Mouse (Mus musculus) hindlimb bud, embryonic 11.5 days (tissue): ENCODE results near the gene Gm10382.

Experiments
- DNase-seq: peaks from one replicate; pipeline ENCODE4 v3.0.0-alpha.2; 2012; ENCODE audit warnings: low read depth, low spot score; ENCODE audit errors: extremely low spot score

Gm10382 gene

GRCm38 (mm10) chr5:125389131-125389578 is at the start of gene Gm10382:
Gm10382 (plus strand) TSS chr5:125389322.
- no peak for DNase-seq

GRCm38 (mm10) chr5:125339851-125340531 is 49.1 kb upstream of the Gm10382 start:
- no peak for DNase-seq

- DNase-seq, result no peak
Measured at GRCm38 (mm10) chr5:125340547-125341262, 48.4 kb upstream of the Gm10382 start, which contains the start of gene Scarb1. Scarb1 (minus strand) TSS chr5:125341094.

GRCm38 (mm10) chr5:125341459-125342090 is 47.5 kb upstream of the Gm10382 start:
- no peak for DNase-seq

- DNase-seq, result no peak
Measured at GRCm38 (mm10) chr5:125344296-125344695, 44.8 kb upstream of the Gm10382 start.

- no peak for DNase-seq
Measured at GRCm38 (mm10) chr5:125348067-125348466, 41.1 kb upstream of the Gm10382 start.

- no peak for DNase-seq
Measured at GRCm38 (mm10) chr5:125348487-125348886, 40.6 kb upstream of the Gm10382 start.

- DNase-seq, result no peak
Measured at GRCm38 (mm10) chr5:125349391-125349790, 39.7 kb upstream of the Gm10382 start.

- DNase-seq, result no peak
Measured at GRCm38 (mm10) chr5:125351057-125351456, 38.1 kb upstream of the Gm10382 start.

GRCm38 (mm10) chr5:125351939-125352338 is 37.2 kb upstream of the Gm10382 start:
- no peak for DNase-seq

- no peak for DNase-seq
Measured at GRCm38 (mm10) chr5:125352781-125353294, 36.3 kb upstream of the Gm10382 start.

- DNase-seq, result no peak
Measured at GRCm38 (mm10) chr5:125354885-125355492, 34.1 kb upstream of the Gm10382 start.

- no peak for DNase-seq
Measured at GRCm38 (mm10) chr5:125355650-125356049, 33.5 kb upstream of the Gm10382 start.

- no peak for DNase-seq
Measured at GRCm38 (mm10) chr5:125357543-125358269, 31.4 kb upstream of the Gm10382 start.

GRCm38 (mm10) chr5:125358270-125358608 is 30.9 kb upstream of the Gm10382 start:
- DNase-seq, result no peak

- no peak for DNase-seq
Measured at GRCm38 (mm10) chr5:125360566-125360965, 28.6 kb upstream of the Gm10382 start.

- no peak for DNase-seq
Measured at GRCm38 (mm10) chr5:125360981-125361510, 28.1 kb upstream of the Gm10382 start.

GRCm38 (mm10) chr5:125363894-125364293 is 25.2 kb upstream of the Gm10382 start:
- DNase-seq, result no peak

- DNase-seq, result no peak
Measured at GRCm38 (mm10) chr5:125364851-125365429, 24.2 kb upstream of the Gm10382 start.

- DNase-seq, result no peak
Measured at GRCm38 (mm10) chr5:125368156-125368555, 21.0 kb upstream of the Gm10382 start.
